Mouse (Mus musculus) liver, embryonic 14.5 days (tissue): ENCODE data around the gene Ttc16.

Experiments
- CTCF ChIP-seq: IDR thresholded peaks from 2 replicates; pipeline ENCODE4 v1.5.1; 2016; ENCODE audit warnings: antibody characterized with exemption, low read depth, control low read depth
- EP300 ChIP-seq: IDR thresholded peaks from 2 replicates; pipeline ENCODE4 v1.6.1; 2016; ENCODE audit warnings: antibody characterized with exemption, low read depth

GRCm38 (mm10) chr2:32727435-32727834 lies 48.0 kb downstream of the Ttc16 start:
- TF ChIP-seq CTCF (no peak), EP300 (no peak)
